Mouse (Mus musculus) heart, embryonic 16.5 days (tissue): ENCODE results near the gene Gnaq. TPM values are rescaled to one million over a fixed set of nuclear protein-coding genes. Genes with fewer than 3 reads are reported as not detected.
A peak's percentile ranks its signal among the peaks of the same experiment; 100 is the strongest.

ENCODE experiments used
- ATAC-seq: fragments of 200-750 bp; cut with Nextera tagmentation; replicated peaks from 2 replicates; pipeline ENCODE4 v1.8.0; 2017; ENCODE audit warnings: moderate number of reproducible peaks; ENCODE audit not compliant: insufficient read depth, low FRiP score; ENCODE audit errors: extremely low read depth
- H3K27ac ChIP-seq: fragments of 300-500 bp; sonication (generic); 2 replicates; pipeline ENCODE4 v1.5.1; 2014; ENCODE audit warnings: mild to moderate bottlenecking, low read length, control low read depth, moderate library complexity
- H3K27me3 ChIP-seq: fragments of 300-500 bp; sonication (generic); 2 replicates; pipeline ENCODE4 v1.6.1; 2014; ENCODE audit warnings: low read length, mixed read lengths; ENCODE audit not compliant: control insufficient read depth, insufficient read depth
- H3K36me3 ChIP-seq: fragments of 300-500 bp; sonication (generic); 2 replicates; pipeline ENCODE4 v1.6.1; 2014; ENCODE audit not compliant: control insufficient read depth, insufficient read depth
- H3K4me1 ChIP-seq: fragments of 300-500 bp; sonication (generic); 2 replicates; pipeline ENCODE4 v1.6.1; 2014; ENCODE audit warnings: low read length, mixed read lengths; ENCODE audit not compliant: control insufficient read depth, insufficient read depth
- H3K4me2 ChIP-seq: fragments of 300-500 bp; sonication (generic); 2 replicates; pipeline ENCODE4 v1.6.1; 2014; ENCODE audit warnings: low read depth, mild to moderate bottlenecking, control low read depth, low read length
- H3K4me3 ChIP-seq: fragments of 300-500 bp; sonication (generic); 2 replicates; pipeline ENCODE4 v1.5.1; 2014; ENCODE audit warnings: mild to moderate bottlenecking, control low read depth, low read length
- H3K9ac ChIP-seq: fragments of 300-500 bp; sonication (generic); 2 replicates; pipeline ENCODE4 v1.6.1; 2014; ENCODE audit warnings: low read length, control low read depth
- H3K9me3 ChIP-seq: fragments of 300-500 bp; sonication (generic); replicated peaks from 2 replicates; pipeline ENCODE4 v1.6.1; 2016; ENCODE audit warnings: low read length; ENCODE audit not compliant: control insufficient read depth
- WGBS: fragments of 180-500 bp; shearing (Covaris S2); extraction: QIAGEN DNeasy Blood & Tissue Kit; methylation state at CpG from one replicate; pipeline ENCODE4 v1.1.7; 2014; 5-methylcytosine and 5-hydroxymethylcytosine counted together
- polyA plus RNA-seq: library from polyadenylated mRNA; unstranded; fragments of >200 nt; fragmentation: Nextera tagmentation; extraction: Ambion mirVana; gene quantifications from 2 replicates; pipeline ENCODE4 v1.2.1, GENCODE M21; 2015

Gnaq gene
- polyA plus RNA-seq, 1 experiment from 2014 or later, result 20.5 TPM

- Histone ChIP-seq H3K4me3 (peak overlapping the region; percentile 71), H3K36me3 (no peaks in the 10 kb centered on the region), H3K9ac (peak overlapping the region; percentile 85), H3K9me3 (no peaks in the 10 kb centered on the region), H3K4me2 (peak overlapping the region; percentile 72), H3K27ac (peak overlapping the region; percentile 91), H3K4me1 (peaks cover 33% of the 10 kb centered on the region), H3K27me3 (no peaks in the 10 kb centered on the region)
- WGBS, result 10% methylated on average over 25 of the region's 25 CpGs
- 0 out of 2 replicates have a peak, but pooled peaks have one; percentile 2 for ATAC-seq
Measured at GRCm38 (mm10) chr19:16133721-16134570, 1.3 kb downstream of the Gnaq start.

GRCm38 (mm10) chr19:16138064-16138580, 5.5 kb downstream of the Gnaq start:
- peak overlapping the region; percentile 39 for H3K4me2 ChIP-seq
- WGBS, result 45% methylated on average over 5 of the region's 5 CpGs
- H3K27ac ChIP-seq, result no peak overlapping the region
- no peaks in the 10 kb centered on the region for H3K36me3 ChIP-seq
- H3K4me3 ChIP-seq, result no peak overlapping the region
- peaks cover 59% of the 10 kb centered on the region for H3K4me1 ChIP-seq
- ATAC-seq, result no peak
- no peaks in the 10 kb centered on the region for H3K9me3 ChIP-seq
- H3K27me3 ChIP-seq, result no peaks in the 10 kb centered on the region
- H3K9ac ChIP-seq, result no peak overlapping the region

DNA sequence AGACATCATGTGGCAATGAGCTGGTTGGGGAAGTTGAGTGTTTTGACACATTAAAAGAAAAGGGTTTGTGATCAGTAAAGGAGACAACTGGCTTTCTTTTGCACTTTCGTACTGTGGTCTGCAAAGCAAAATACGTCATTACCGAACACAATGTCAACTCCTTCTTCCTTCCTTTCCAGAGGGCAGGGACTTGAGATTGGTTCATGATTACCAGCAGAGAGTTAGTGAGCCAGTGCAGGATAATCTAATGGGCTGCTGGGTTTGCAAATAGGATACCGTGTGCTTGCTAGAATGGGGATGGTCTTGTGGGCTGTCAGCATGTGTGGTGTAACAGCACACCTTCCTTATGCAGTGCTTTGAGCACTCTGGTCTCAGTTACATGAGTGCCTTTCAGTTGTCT, 8.1 kb downstream of the Gnaq start:
- Histone ChIP-seq H3K9me3 (no peaks in the 10 kb centered on the region; the same call in 1 of the 2 replicates), H3K27me3 (no peaks in the 10 kb centered on the region), H3K4me2 (no peak overlapping the region), H3K4me3 (no peak overlapping the region), H3K27ac (0 out of 2 replicates have a peak overlapping the region, but pooled peaks have one; percentile 1), H3K4me1 (peaks cover 50% of the 10 kb centered on the region), H3K9ac (no peak overlapping the region), H3K36me3 (no peaks in the 10 kb centered on the region)
- WGBS, result 40% methylated on average over 4 of the region's 4 CpGs
- no peak for ATAC-seq

- Histone ChIP-seq H3K4me2 (no peak overlapping the region), H3K4me1 (peaks cover 50% of the 10 kb centered on the region), H3K27ac (no peak overlapping the region), H3K4me3 (no peak overlapping the region), H3K27me3 (no peaks in the 10 kb centered on the region), H3K9ac (no peak overlapping the region), H3K36me3 (no peaks in the 10 kb centered on the region), H3K9me3 (no peaks in the 10 kb centered on the region; the same call in 1 of the 2 replicates)
- ATAC-seq, result 0 out of 2 replicates have a peak, but pooled peaks have one; percentile 11
- WGBS, result 25% methylated on average over 4 of the region's 4 CpGs
Measured at GRCm38 (mm10) chr19:16141857-16142256, 9.2 kb downstream of the Gnaq start.

GRCm38 (mm10) chr19:16142990-16143389, 10.4 kb downstream of the Gnaq start:
- H3K27me3 ChIP-seq, result no peaks in the 10 kb centered on the region
- ATAC-seq, result no peak
- no peak overlapping the region for H3K4me2 ChIP-seq
- H3K4me3 ChIP-seq, result no peak overlapping the region
- H3K36me3 ChIP-seq, result no peaks in the 10 kb centered on the region
- 83% methylated on average over 10 of the region's 10 CpGs for WGBS
- no peak overlapping the region for H3K9ac ChIP-seq
- H3K27ac ChIP-seq, result no peak overlapping the region
- no peaks in the 10 kb centered on the region; the same call in 1 of the 2 replicates for H3K9me3 ChIP-seq
- peaks cover 49% of the 10 kb centered on the region for H3K4me1 ChIP-seq

DNA sequence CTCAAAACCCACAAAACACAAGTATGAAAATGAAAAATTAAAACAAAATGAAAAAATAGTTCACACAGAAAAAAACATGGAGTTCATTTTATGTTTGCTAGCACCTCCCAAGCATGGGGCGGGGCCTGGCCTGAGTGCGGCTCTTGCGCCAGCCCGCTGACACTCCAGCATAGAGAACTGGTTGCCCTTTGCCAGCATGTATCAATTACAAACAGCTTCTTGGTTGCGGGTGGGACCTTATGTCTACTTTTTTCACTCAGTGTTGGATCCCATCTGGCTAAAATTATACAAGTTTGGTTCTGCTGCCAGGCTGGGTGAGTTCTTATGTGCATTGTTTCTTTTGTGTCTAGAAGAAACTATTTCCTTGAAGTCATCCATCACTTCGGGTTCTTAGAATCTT, 14.8 kb downstream of the Gnaq start:
- no peak for ATAC-seq
- 88% methylated on average over 6 of the region's 6 CpGs for WGBS
- H3K36me3 ChIP-seq, result no peaks in the 10 kb centered on the region

DNA sequence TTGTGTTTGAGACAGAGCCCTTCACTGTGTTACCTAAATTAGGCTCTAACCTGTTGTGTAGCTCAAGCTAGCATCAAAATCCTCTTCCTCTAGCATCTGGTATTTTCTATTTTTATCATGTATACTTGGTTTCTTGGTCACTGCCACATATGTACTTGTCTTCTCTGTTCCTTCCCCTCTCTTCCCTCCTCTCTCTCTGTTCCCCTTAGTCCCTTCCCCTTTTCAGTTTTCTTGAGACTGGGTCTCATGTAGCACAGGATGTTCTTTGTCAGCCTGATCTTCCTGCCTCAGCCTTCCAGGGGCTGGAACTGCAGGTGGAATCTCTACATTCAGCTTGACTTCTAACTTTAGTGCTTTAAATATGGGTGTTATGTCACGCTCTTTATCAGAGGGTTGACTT, 16.5 kb downstream of the Gnaq start:
- no peak overlapping the region for H3K4me2 ChIP-seq
- H3K36me3 ChIP-seq, result no peaks in the 10 kb centered on the region
- peaks cover 15% of the 10 kb centered on the region for H3K4me1 ChIP-seq
- ATAC-seq, result no peak
- H3K27me3 ChIP-seq, result no peaks in the 10 kb centered on the region
- no peak overlapping the region for H3K4me3 ChIP-seq
- peaks cover 3% of the 10 kb centered on the region; the same call in 1 of the 2 replicates for H3K9me3 ChIP-seq
- WGBS, result 67% methylated on average over 1 of the region's 1 CpGs
- no peak overlapping the region for H3K27ac ChIP-seq
- no peak overlapping the region for H3K9ac ChIP-seq

More for the DNA sequence above, 14.8 kb downstream of the Gnaq start:
- no peak overlapping the region for H3K27ac ChIP-seq
- H3K4me3 ChIP-seq, result no peak overlapping the region
- no peaks in the 10 kb centered on the region for H3K27me3 ChIP-seq
- H3K9me3 ChIP-seq, result peaks cover 3% of the 10 kb centered on the region; the same call in 1 of the 2 replicates
- H3K4me2 ChIP-seq, result no peak overlapping the region
- H3K4me1 ChIP-seq, result peaks cover 22% of the 10 kb centered on the region
- no peak overlapping the region for H3K9ac ChIP-seq

- H3K27me3 ChIP-seq, result no peaks in the 10 kb centered on the region
- no peak overlapping the region for H3K4me3 ChIP-seq
- 42% methylated on average over 7 of the region's 7 CpGs for WGBS
- no peaks in the 10 kb centered on the region for H3K36me3 ChIP-seq
- H3K9me3 ChIP-seq, result 0 out of 2 replicates have a peak, but pooled peaks cover 3% of the 10 kb centered on the region
- peaks cover 23% of the 10 kb centered on the region for H3K4me1 ChIP-seq
- H3K27ac ChIP-seq, result no peak overlapping the region
- no peak for ATAC-seq
- no peak overlapping the region for H3K4me2 ChIP-seq
- H3K9ac ChIP-seq, result no peak overlapping the region
Measured at GRCm38 (mm10) chr19:16150328-16150727, 17.7 kb downstream of the Gnaq start.

GRCm38 (mm10) chr19:16153851-16154250, 21.2 kb downstream of the Gnaq start:
- no peak for ATAC-seq
- no peak overlapping the region for H3K9ac ChIP-seq
- no peaks in the 10 kb centered on the region for H3K27me3 ChIP-seq
- no peaks in the 10 kb centered on the region for H3K36me3 ChIP-seq
- no peak overlapping the region for H3K4me3 ChIP-seq
- H3K9me3 ChIP-seq, result 0 out of 2 replicates have a peak, but pooled peaks cover 1% of the 10 kb centered on the region
- no peak overlapping the region for H3K4me2 ChIP-seq
- H3K27ac ChIP-seq, result no peak overlapping the region
- H3K4me1 ChIP-seq, result peaks cover 28% of the 10 kb centered on the region
- 85% methylated on average over 3 of the region's 3 CpGs for WGBS
